Mouse (Mus musculus) cerebellum, adult 9-10 months (tissue): ENCODE results near the gene Ppm1b.
A peak's percentile ranks its signal among the peaks of the same experiment; 100 is the strongest.

Experiments
- DNase-seq: peaks from one replicate; pipeline ENCODE4 v3.0.0; 2022

Ppm1b gene

GRCm38 (mm10) chr17:85026436-85026835 lies 69.9 kb downstream of the Ppm1b start:
- no peak for DNase-seq

DNA sequence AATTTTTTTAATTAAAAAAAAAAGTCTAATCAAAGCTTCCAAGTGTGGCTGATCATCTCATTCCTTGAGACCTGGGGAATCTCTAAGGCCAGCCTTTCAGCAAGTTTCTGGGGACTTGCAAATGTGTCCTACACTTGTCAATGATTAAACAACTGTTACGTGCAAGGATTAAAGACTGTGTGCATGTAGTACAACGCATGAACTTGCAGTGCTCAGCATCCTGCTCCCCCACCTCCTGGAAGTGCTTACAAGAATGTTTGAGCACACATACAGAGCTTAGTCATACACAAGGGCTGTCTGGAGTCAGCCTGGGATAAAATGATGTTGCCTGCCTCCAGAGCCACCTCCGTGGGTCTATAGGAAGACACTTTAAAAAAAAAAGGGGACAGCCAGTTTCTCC lies 70.7 kb downstream of the Ppm1b start:
- no peak for DNase-seq

DNA sequence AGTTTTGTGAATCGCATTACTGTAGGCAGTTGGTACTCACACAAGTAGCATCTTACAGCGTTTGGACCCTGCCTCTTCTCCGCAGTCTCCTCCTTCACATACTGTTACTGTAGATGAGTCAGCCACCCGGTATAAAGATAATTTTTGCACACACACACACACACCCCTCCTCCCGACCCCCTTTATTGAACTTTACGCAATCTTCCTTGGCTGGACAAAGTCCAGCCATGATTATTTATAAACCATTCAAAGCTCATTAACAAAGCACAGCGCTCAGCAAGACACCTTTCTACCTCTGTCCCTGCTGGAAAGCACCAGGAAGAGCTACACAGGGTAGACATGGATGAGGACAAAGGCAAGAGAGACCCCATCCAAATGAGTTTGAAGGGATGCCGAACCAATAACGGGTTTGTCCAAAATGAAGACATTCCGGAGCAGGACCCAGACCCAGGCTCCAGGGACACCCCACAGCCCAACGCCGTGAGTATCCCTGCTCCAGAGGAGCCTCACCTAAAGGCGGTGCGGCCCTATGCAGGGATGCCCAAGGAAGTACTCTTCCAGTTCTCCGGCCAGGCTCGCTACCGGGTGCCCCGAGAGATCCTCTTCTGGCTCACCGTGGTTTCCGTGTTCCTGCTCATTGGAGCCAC lies 71.7 kb downstream of the Ppm1b start, which contains the start of gene Slc3a1:
Gene Slc3a1 (plus strand): TSS at position 284 of the 647 bp plus-strand sequence.
- no peak for DNase-seq

GRCm38 (mm10) chr17:85028797-85029196 lies 72.3 kb downstream of the Ppm1b start:
- DNase-seq: no peak

GRCm38 (mm10) chr17:85030651-85031050 lies 74.1 kb downstream of the Ppm1b start:
- DNase-seq: no peak

- DNase-seq: no peak
These were observed 76.5 kb downstream of the Ppm1b start for GRCm38 (mm10) chr17:85033087-85033486.

DNA sequence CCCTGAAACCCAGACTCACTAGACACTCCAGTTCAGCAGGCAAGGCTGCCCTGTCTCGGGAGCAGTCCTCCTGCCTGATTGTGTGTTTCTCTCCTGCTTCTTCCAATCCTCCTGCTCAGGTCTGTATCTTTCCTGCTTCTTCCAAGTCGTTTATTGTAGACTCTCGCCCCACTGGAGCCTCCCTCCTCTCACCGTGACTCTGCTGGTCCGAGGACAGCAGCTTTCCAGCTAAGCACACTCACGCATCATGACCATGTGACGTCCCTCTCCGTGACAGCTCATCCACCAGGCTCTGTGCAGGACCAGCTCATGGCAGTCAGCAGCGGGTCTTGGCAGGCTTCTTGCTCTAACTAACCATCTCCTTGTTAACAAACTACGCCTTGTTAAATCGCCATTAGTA lies 77.5 kb downstream of the Ppm1b start:
- DNase-seq: no peak

DNA sequence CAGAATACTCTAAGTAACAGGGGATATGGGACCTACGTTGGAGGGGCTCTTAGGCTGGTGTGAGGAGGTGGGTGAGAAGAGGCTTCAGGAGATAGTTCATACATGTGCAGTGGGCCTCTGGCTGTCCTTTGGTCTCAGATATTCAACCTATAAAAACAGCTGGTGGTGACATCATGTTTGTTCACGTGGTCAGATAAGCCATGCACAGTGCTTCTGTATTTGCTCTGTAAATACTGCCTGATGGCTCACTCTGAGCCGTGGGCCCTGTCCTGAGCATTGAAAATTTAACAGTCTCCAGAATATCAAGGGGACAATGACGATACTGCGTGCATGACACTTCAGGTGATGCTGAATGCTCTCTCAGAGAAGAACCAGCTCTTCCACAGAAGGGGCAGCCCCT lies 81.3 kb downstream of the Ppm1b start:
- no peak for DNase-seq

DNA sequence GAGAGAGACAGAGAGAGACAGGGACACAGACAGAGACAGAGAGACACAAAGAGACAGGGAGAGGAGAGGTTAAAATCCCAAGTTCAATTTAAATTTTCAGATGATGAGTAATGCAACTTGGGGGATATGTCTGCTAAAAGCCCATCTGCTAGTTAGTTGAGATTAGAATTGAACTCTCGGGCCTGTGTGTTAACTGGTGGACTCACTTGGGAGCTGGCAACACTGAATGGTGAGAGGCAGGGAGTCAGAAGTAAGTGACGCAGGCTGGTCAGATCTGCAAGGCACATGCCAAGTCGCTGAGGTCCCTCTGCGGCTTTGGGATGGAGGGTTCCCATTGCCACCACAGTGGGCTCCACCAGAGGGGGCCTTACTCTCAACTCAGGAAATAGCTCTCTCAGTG lies 81.8 kb downstream of the Ppm1b start:
- DNase-seq: no peak

- no peak for DNase-seq
These were observed 82.2 kb downstream of the Ppm1b start for GRCm38 (mm10) chr17:85038761-85039160.

DNA sequence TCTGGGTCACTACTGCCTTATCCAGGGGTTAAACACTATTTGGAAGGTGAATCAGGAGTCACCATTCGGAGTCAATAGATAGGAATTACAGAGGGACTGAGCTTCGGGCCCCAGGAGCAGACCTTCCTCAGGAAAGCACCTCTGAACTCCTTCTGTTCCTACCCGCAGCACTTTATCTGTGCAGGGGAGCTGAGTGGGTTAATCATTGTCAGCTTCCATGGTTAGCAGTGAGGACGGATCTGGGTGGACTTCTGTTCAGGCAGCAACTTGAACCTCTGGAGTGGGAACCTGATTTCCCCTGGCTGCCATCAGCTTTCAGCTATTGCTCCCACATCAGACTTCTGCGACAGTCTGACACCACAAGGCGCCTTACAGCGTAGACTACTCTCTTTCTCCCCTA lies 84.4 kb downstream of the Ppm1b start:
- no peak for DNase-seq

DNA sequence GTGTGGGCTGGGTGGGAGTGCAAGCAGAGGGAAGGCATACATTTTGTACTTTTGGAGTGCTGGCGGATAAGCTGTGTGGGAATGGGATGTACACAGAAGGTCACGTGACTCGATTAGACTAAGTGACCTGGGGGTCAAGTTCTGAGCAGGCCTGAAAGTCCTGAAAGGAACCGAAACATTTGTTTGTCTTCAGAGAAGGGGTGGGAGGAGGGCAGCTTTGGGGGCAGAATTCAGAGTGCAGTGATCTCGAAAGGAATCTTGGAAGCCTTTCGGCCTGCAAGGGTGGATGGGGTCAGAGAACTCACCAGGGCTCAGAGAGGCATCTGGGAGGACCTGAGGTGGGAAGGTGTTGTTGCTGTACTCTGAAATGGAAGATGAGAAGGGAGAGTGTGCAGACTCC lies 85.9 kb downstream of the Ppm1b start:
- no peak for DNase-seq

- no peak for DNase-seq
These were observed 86.9 kb downstream of the Ppm1b start for GRCm38 (mm10) chr17:85043404-85043816.

DNA sequence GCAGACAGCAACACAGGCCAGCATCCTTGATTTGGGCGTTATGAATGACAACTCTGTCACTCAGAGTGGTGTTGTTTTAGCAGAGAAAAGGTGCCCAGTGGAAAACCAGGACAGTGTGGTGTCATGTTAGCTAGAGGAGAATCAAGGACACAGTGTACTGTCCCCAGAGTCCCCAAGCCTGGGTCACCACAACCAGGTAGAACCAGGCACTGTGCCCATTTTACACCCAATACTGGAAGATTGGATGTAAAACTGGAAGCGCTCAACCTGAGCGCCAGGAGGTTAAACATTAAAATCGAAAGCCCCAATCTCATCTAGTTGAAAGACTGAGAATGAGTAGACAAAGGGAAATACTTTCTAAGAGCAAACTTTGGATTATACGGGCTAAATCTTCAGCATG lies 87.9 kb downstream of the Ppm1b start:
- no peak for DNase-seq

GRCm38 (mm10) chr17:85045160-85045559 lies 88.6 kb downstream of the Ppm1b start:
- no peak for DNase-seq

GRCm38 (mm10) chr17:85048379-85048778 lies 91.8 kb downstream of the Ppm1b start:
- no peak for DNase-seq

- DNase-seq: no peak
These were observed 101.7 kb downstream of the Ppm1b start for GRCm38 (mm10) chr17:85058276-85058675.

DNA sequence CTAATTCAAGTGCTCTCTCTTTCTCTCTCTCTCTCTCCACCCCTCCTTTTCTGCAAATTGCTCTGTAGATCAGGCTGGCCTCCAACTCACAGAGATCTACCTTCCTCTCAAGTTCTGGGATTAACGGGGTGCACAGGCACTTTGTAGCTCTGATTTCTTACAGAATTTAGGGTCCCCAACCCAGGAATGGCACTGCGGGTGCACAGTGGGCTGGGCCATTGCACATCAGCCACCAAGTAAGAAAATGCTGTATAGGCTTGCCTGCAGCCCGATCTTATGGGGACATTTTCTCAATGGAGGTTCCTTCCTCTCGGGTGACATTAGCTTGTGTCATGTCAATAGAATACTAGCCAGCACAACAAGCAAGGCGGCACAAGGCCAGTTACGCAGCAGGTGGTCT lies 102.6 kb downstream of the Ppm1b start:
- DNase-seq: no peak

DNA sequence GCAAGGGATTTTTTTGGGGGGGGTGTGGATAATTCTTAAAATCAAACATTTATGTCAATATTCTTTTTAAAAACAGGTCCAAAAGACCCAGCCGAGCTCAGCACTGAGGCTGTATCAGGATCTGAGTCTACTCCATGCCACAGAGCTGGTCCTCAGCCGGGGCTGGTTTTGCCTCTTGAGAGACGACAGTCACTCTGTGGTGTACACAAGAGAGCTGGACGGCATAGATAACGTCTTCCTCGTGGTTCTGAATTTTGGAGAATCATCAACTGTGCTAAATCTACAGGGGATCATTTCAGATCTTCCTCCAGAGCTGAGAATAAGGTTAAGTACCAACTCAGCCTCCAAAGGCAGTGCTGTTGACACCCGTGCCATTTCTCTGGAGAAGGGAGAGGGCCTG lies 107.0 kb downstream of the Ppm1b start:
- no peak for DNase-seq

GRCm38 (mm10) chr17:85067331-85067730 lies 110.8 kb downstream of the Ppm1b start:
- DNase-seq: peak; percentile 25

DNA sequence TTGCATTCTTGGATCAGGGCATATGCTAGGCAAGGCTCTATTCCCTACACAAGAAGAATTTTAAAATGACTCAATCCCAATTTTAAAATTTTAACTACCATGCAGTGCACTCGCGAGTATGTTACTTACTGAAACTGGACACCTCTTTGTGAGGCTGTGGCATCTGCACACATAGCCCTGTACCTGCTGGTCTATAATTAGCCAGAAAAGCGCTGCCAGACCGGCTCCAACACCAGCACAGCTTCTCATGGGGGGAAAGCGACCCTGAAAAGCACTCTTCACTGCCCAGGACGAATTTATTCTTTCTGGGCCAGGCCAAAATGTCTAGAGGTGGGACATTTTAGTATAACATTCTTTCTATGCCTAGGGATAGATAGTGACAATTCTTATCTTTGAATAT lies 114.1 kb downstream of the Ppm1b start:
- DNase-seq: peak; percentile 1

- DNase-seq: peak; percentile 32
These were observed 114.7 kb downstream of the Ppm1b start for GRCm38 (mm10) chr17:85071088-85071775.

- no peak for DNase-seq
These were observed 115.8 kb downstream of the Ppm1b start for GRCm38 (mm10) chr17:85072383-85072782.

- no peak for DNase-seq
These were observed 116.7 kb downstream of the Ppm1b start for GRCm38 (mm10) chr17:85073214-85073613.
